In the genomic region with DNA sequence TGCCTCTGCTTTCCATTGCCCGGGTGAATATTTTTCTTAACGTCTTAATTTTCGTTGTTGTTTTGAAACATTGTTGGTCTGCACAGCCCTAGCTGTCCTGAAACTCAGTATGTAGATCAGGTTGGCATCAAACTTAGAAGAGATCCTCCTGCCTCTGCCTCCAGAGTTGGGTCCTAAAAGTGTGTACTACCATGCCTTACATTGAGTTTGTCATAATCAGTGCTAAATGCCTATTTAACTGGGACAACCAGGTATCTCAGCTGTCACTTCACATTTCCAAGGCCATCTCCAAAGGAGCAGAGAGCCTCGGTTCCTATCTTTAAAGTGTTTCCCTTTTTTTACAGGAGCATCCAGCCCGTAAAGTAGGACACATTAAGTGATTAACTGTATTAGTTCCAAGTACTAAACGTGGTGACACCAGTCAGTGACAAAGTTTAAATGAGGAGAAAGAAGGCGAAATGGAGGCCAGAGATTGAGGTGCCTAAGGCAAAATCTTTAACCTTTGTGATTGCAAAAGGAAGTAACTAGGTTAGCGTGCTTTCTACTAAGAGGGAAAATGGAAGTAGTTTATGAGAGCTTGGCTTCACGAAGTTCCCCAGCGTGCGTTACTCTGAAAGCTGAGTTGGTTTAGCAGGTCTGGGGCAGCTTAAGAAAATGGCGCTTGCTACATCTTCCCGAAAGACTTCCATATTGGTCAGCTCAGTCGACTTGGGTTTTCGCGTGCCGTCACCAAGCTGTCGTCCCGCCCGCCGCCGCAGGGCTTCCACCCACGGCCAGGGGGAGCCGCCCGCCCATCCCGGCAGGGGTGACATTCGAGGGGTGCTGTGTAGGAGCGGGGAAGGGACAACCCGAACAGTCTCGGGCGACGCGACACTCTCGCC, we compare ENCODE assay signal across 7 mouse cellular contexts. TPM values are rescaled to one million over a fixed set of nuclear protein-coding genes. Genes with fewer than 3 reads are reported as not detected.
DNase-seq lines count a peak whose midpoint lies in the region; ATAC-seq lines count a peak whose summit lies in the region.

No protein-coding gene starts in this region.

- H3K4me1 ChIP-seq in lung, embryonic 15.5 days, result peaks cover 40% of the 10 kb centered on the region
- peaks cover 51% of the 10 kb centered on the region for H3K4me1 ChIP-seq in embryonic facial prominence, embryonic 10.5 days
- peaks cover 2% of the 10 kb centered on the region; the same call in 1 of the 2 replicates for H3K4me1 ChIP-seq in hindbrain, embryonic 11.5 days (replicated peaks; ENCODE audit: control insufficient read depth, insufficient read depth, low read length)
- H3K4me1 ChIP-seq in midbrain, embryonic 10.5 days, result peaks cover 46% of the 10 kb centered on the region

- ATAC-seq in lung, embryonic 15.5 days (ENCODE audit: borderline replicate concordance, extremely low read depth, low FRiP score, low TSS enrichment), result no peak
- ATAC-seq in hindbrain, embryonic 11.5 days (ENCODE audit: low FRiP score), result no peak

- peaks cover 20% of the 10 kb centered on the region for H3K36me3 ChIP-seq in lung, embryonic 15.5 days
- H3K36me3 ChIP-seq in embryonic facial prominence, embryonic 10.5 days (replicated peaks), result peaks cover 25% of the 10 kb centered on the region
- H3K36me3 ChIP-seq in hindbrain, embryonic 11.5 days (ENCODE audit: control insufficient read depth, insufficient read depth, low read length), result peaks cover 16% of the 10 kb centered on the region
- H3K36me3 ChIP-seq in midbrain, embryonic 10.5 days, result peaks cover 24% of the 10 kb centered on the region

- H3K27ac ChIP-seq in lung, embryonic 15.5 days, result peak overlapping the region; percentile 100
- peak overlapping the region; percentile 99 for H3K27ac ChIP-seq in embryonic facial prominence, embryonic 10.5 days (replicated peaks)
- H3K27ac ChIP-seq in hindbrain, embryonic 11.5 days (ENCODE audit: low read depth, low read length), result peak overlapping the region; percentile 94
- H3K27ac ChIP-seq in midbrain, embryonic 10.5 days (replicated peaks), result peak overlapping the region; percentile 97

- no peaks in the 10 kb centered on the region for H3K9me3 ChIP-seq in lung, embryonic 15.5 days
- H3K9me3 ChIP-seq in embryonic facial prominence, embryonic 10.5 days, result no peaks in the 10 kb centered on the region
- H3K9me3 ChIP-seq in hindbrain, embryonic 11.5 days (ENCODE audit: control insufficient read depth, low read length), result no peaks in the 10 kb centered on the region
- H3K9me3 ChIP-seq in midbrain, embryonic 10.5 days (replicated peaks), result no peaks in the 10 kb centered on the region

- WGBS in lung, embryonic 15.5 days, result 16% methylated on average over 34 of the region's 34 CpGs
- WGBS in embryonic facial prominence, embryonic 10.5 days, result 17% methylated on average over 34 of the region's 34 CpGs
- 17% methylated on average over 34 of the region's 34 CpGs for WGBS in hindbrain, embryonic 11.5 days
- 17% methylated on average over 34 of the region's 34 CpGs for WGBS in midbrain, embryonic 10.5 days

- peak overlapping the region; percentile 70 for H3K4me3 ChIP-seq in lung, embryonic 15.5 days
- H3K4me3 ChIP-seq in embryonic facial prominence, embryonic 10.5 days, result peak overlapping the region; percentile 86
- H3K4me3 ChIP-seq in hindbrain, embryonic 11.5 days (ENCODE audit: low read depth, low read length), result peak overlapping the region; percentile 41
- peak overlapping the region; percentile 96 for H3K4me3 ChIP-seq in midbrain, embryonic 10.5 days

- DNase-seq in lung, postnatal 4 days, result no peak
- no peak for DNase-seq in embryonic facial prominence, embryonic 10.5 days (ENCODE audit: low spot score)
- no peak for DNase-seq in hindbrain, embryonic 11.5 days (ENCODE audit: low spot score)
- no peak for DNase-seq in midbrain, embryonic 10.5 days (ENCODE audit: low spot score)
- DNase-seq in natural killer cell, adult 2 months (ENCODE audit: low spot score in 2 of 2), result no peak
- no peak for DNase-seq in urinary bladder, postnatal 36 days (ENCODE audit: low spot score in 2 of 2)

- H3K27me3 ChIP-seq in lung, embryonic 15.5 days, result no peaks in the 10 kb centered on the region
- no peaks in the 10 kb centered on the region for H3K27me3 ChIP-seq in embryonic facial prominence, embryonic 10.5 days (replicated peaks; ENCODE audit: low read depth, poor library complexity, severe bottlenecking)
- no peaks in the 10 kb centered on the region for H3K27me3 ChIP-seq in hindbrain, embryonic 11.5 days (ENCODE audit: control insufficient read depth, insufficient read depth, low read length)
- H3K27me3 ChIP-seq in midbrain, embryonic 10.5 days (ENCODE audit: low read depth, poor library complexity, severe bottlenecking), result 0 out of 2 replicates have a peak, but pooled peaks cover 5% of the 10 kb centered on the region

- peak overlapping the region; percentile 70 for H3K4me2 ChIP-seq in lung, embryonic 15.5 days
- peak overlapping the region; percentile 41 for H3K4me2 ChIP-seq in hindbrain, embryonic 11.5 days (replicated peaks; ENCODE audit: low read depth, low read length)

- H3K9ac ChIP-seq in lung, embryonic 15.5 days, result peak overlapping the region; percentile 87
- peak overlapping the region; percentile 55 for H3K9ac ChIP-seq in hindbrain, embryonic 11.5 days (ENCODE audit: low read depth, low read length)

RNA-seq across cellular contexts. Expression of a gene that starts 1.1 kb away (rescaled TPM):
- polyA plus RNA-seq in lung, embryonic 15.5 days (2015; fragmentation: Nextera tagmentation; extraction: Ambion mirVana), result 10.6 TPM in 2 replicates
- polyA plus RNA-seq in embryonic facial prominence, embryonic 10.5 days (2016; fragmentation: Nextera tagmentation; extraction: Ambion mirVana), result 9.9 and 10.6 TPM in 2 replicates
- polyA plus RNA-seq in hindbrain, embryonic 11.5 days (2014; fragmentation: Nextera tagmentation; extraction: Ambion mirVana), result 10.5 and 11.5 TPM in 2 replicates
- 7.9 and 8.9 TPM in 2 replicates for polyA plus RNA-seq in midbrain, embryonic 10.5 days (2016; fragmentation: Nextera tagmentation; extraction: Ambion mirVana)

RNA-seq across cellular contexts. Expression of a gene that starts 37.9 kb away (rescaled TPM):
- polyA plus RNA-seq in lung, embryonic 15.5 days (2015; fragmentation: Nextera tagmentation; extraction: Ambion mirVana), result 0.48 and 0.55 TPM in 2 replicates
- 1.4 and 1.7 TPM in 2 replicates for polyA plus RNA-seq in embryonic facial prominence, embryonic 10.5 days (2016; fragmentation: Nextera tagmentation; extraction: Ambion mirVana)
- polyA plus RNA-seq in hindbrain, embryonic 11.5 days (2014; fragmentation: Nextera tagmentation; extraction: Ambion mirVana), result 0.73 and 0.99 TPM in 2 replicates
- polyA plus RNA-seq in midbrain, embryonic 10.5 days (2016; fragmentation: Nextera tagmentation; extraction: Ambion mirVana), result 0.59 and 0.66 TPM in 2 replicates

RNA-seq across cellular contexts. Expression of a gene that starts 40.3 kb away (rescaled TPM):
- 0.59 and 0.82 TPM in 2 replicates for polyA plus RNA-seq in lung, embryonic 15.5 days (2015; fragmentation: Nextera tagmentation; extraction: Ambion mirVana)
- 0.09 and 0.20 TPM in 2 replicates for polyA plus RNA-seq in embryonic facial prominence, embryonic 10.5 days (2016; fragmentation: Nextera tagmentation; extraction: Ambion mirVana)
- 0.28 and 0.46 TPM in 2 replicates for polyA plus RNA-seq in hindbrain, embryonic 11.5 days (2014; fragmentation: Nextera tagmentation; extraction: Ambion mirVana)
- polyA plus RNA-seq in midbrain, embryonic 10.5 days (2016; fragmentation: Nextera tagmentation; extraction: Ambion mirVana), result 0.10 and 0.50 TPM in 2 replicates

RNA-seq across cellular contexts. Expression of a gene that starts 54.0 kb away (rescaled TPM):
- 69.4 and 71.4 TPM in 2 replicates for polyA plus RNA-seq in lung, embryonic 15.5 days (2015; fragmentation: Nextera tagmentation; extraction: Ambion mirVana)
- 73.1 and 77.4 TPM in 2 replicates for polyA plus RNA-seq in embryonic facial prominence, embryonic 10.5 days (2016; fragmentation: Nextera tagmentation; extraction: Ambion mirVana)
- 108 and 118 TPM in 2 replicates for polyA plus RNA-seq in hindbrain, embryonic 11.5 days (2014; fragmentation: Nextera tagmentation; extraction: Ambion mirVana)
- polyA plus RNA-seq in midbrain, embryonic 10.5 days (2016; fragmentation: Nextera tagmentation; extraction: Ambion mirVana), result 75.7 and 82.3 TPM in 2 replicates

RNA-seq across cellular contexts. Expression of a gene that starts 54.3 kb away (rescaled TPM):
- polyA plus RNA-seq in lung, embryonic 15.5 days (2015; fragmentation: Nextera tagmentation; extraction: Ambion mirVana), result 91.1 and 92.0 TPM in 2 replicates
- polyA plus RNA-seq in embryonic facial prominence, embryonic 10.5 days (2016; fragmentation: Nextera tagmentation; extraction: Ambion mirVana), result 135 and 137 TPM in 2 replicates
- polyA plus RNA-seq in hindbrain, embryonic 11.5 days (2014; fragmentation: Nextera tagmentation; extraction: Ambion mirVana), result 65.9 and 76.2 TPM in 2 replicates
- polyA plus RNA-seq in midbrain, embryonic 10.5 days (2016; fragmentation: Nextera tagmentation; extraction: Ambion mirVana), result 115 and 128 TPM in 2 replicates

Comparison
In these comparisons a context has a peak if more than half of its experiments do, and no peak if none do; other contexts are left out.
1. H3K4me3 ChIP-seq: peak in every context shown above with its lines; median percentile 96 in midbrain, embryonic 10.5 days; 86 in embryonic facial prominence, embryonic 10.5 days; 70 in lung, embryonic 15.5 days; 41 in hindbrain, embryonic 11.5 days.